Mouse (Mus musculus) Patski (cell line): ENCODE results near the gene Nup98. TPM values are rescaled to one million over a fixed set of nuclear protein-coding genes. Genes with fewer than 3 reads are reported as not detected.

Experiments used
- ATAC-seq: fragments of 100-300 bp; one replicate; pipeline ENCODE4 v1.8.0; 2021
- CTCF ChIA-PET: fragments of 350-600 bp; sonication (Branson Sonifier 250); formaldehyde crosslinking; loops from one replicate; lab custom pipeline; 2022; ENCODE audit warnings: inconsistent platforms; lab: Charles Lee
- POLR2A ChIA-PET: fragments of 350-600 bp; sonication (Branson Sonifier 250); formaldehyde crosslinking; loops from one replicate; lab custom pipeline; 2022; ENCODE audit warnings: antibody characterized with exemption, inconsistent platforms; lab: Charles Lee
- DNase-seq: peaks from one replicate; pipeline ENCODE4 v3.0.0-alpha.2; 2011; ENCODE audit warnings: low read depth, low spot score
- H3K27me3 ChIP-seq: fragments of 371-371 bp; one replicate; pipeline ENCODE4 v1.5.1; 2021
- CTCF ChIP-seq: fragments of 100-300 bp; IDR thresholded peaks from one replicate; pipeline ENCODE4 v1.5.1; 2021
- in situ Hi-C: fragments of 300-500 bp; cut with MboI; formaldehyde crosslinking; loops from 3 replicates; pipeline ENCODE4 v1.11.1; 2018; ENCODE audit warnings: low pct_unique_long_range_greater_than_20kb, mixed read lengths
- polyA plus RNA-seq: library from polyadenylated mRNA; unstranded; gene quantifications from one replicate; pipeline ENCODE4 v1.2.3, GENCODE M21; 2021

The Nup98 gene
- polyA plus RNA-seq, 1 experiment from 2014 or later: 40.0 TPM

DNA sequence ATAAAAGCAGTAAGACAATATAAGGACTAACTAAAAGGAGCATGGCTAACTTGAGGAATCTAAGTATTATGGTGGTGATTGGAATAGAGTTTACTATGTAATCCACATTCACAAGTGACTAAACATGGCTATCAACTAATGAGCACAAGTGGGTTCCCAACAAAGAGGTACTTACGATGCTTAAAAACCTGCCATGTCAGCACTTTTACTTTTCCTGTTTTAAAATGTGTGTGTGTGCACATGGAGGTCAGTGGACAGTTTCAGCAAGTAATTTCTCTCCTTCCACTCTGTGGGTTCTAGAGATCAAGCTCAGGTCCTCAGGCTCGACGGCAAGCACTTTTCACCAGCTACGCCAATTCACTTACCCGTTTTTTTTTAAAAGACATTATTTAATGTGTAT lies 72.1 kb downstream of the Nup98 start:
- DNase-seq (no peak), ATAC-seq (no peak)
- H3K27me3 ChIP-seq: no peaks in the 10 kb centered on the region
- no peak for TF ChIP-seq CTCF
- ChIA-PET POLR2A (no interaction called here), CTCF (interaction anchor here (1.3 to 1.4 kb wide), 2 partner anchors 12 to 22 kb away, joined by 4 to 5 read pairs; no protein-coding TSS in a partner anchor)
- in situ Hi-C loops: no loop called here

DNA sequence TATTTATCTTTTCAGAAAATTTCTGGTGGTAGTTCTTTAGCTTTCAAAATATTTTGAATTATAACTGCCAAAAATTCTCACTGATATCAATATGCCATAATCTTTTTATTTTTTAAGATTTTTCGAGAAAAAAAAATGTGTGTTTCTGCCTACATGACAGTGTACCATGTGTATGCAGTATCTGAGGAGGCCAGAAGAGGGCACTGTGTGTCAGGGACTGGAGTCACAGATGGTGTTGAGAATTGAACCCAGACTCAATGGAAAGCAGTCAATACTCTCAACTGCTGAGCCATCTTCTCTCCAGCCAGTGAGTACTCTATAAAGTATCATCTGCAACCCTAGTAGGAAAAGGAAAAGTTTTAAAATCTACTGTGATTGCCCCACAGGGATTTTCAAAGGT lies 72.5 kb downstream of the Nup98 start:
- no peak for ATAC-seq

DNA sequence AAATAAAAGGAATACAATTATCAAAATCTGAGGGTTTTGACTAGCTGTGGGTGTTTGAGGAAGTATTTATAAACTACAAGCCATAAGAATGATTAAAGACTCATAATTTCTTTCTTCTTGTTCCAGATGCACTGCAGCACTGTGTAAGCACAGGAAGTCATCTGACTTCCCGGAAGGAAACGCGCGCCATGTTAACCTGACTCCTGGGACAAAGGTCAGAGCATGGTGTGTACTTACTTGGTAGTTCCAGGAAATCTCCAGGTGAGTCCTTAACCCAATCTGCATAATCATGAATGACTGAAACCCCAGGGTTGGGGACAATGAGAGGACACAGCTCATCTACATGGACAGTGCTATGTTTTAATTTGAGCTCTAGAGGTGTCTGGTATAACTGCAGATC lies 77.6 kb downstream of the Nup98 start:
- no peaks in the 10 kb centered on the region for H3K27me3 ChIP-seq
- DNase-seq (no peak), ATAC-seq (no peak)
- POLR2A ChIA-PET: no interaction called here
- in situ Hi-C loops: no loop called here
- CTCF ChIA-PET: interaction anchor here (1.0 to 1.2 kb wide), 2 partner anchors 9 kb away, joined by 3 to 5 read pairs; no protein-coding TSS in a partner anchor
- no peak for TF ChIP-seq CTCF

More for the DNA sequence above, 72.5 kb downstream of the Nup98 start:
- H3K27me3 ChIP-seq: no peaks in the 10 kb centered on the region
- in situ Hi-C loops: no loop called here
- ChIA-PET CTCF (interaction anchor here (1.3 to 1.4 kb wide), 2 partner anchors 12 to 22 kb away, joined by 4 to 5 read pairs; no protein-coding TSS in a partner anchor), POLR2A (interaction anchor here (0.6 kb wide), 1 partner anchor 33 kb away, joined by 5 read pairs; no protein-coding TSS in a partner anchor)
- no peak for DNase-seq
- TF ChIP-seq CTCF: peak; percentile 77

GRCm38 (mm10) chr7:102120326-102120725 lies 89.7 kb downstream of the Nup98 start:
- ChIA-PET CTCF (no interaction called here), POLR2A (no interaction called here)
- no peaks in the 10 kb centered on the region for H3K27me3 ChIP-seq
- no peak for ATAC-seq
- no peak for DNase-seq
- no peak for TF ChIP-seq CTCF
- in situ Hi-C loops: no loop called here

GRCm38 (mm10) chr7:102117382-102117781 lies 92.6 kb downstream of the Nup98 start:
- POLR2A ChIA-PET: interaction anchor here (0.5 kb wide), 1 partner anchor 28 kb away, joined by 3 read pairs; no protein-coding TSS in a partner anchor
- H3K27me3 ChIP-seq: peaks cover 4% of the 10 kb centered on the region
- no peak for TF ChIP-seq CTCF
- ATAC-seq (no peak), DNase-seq (no peak)
- CTCF ChIA-PET: no interaction called here
- in situ Hi-C loops: no loop called here

DNA sequence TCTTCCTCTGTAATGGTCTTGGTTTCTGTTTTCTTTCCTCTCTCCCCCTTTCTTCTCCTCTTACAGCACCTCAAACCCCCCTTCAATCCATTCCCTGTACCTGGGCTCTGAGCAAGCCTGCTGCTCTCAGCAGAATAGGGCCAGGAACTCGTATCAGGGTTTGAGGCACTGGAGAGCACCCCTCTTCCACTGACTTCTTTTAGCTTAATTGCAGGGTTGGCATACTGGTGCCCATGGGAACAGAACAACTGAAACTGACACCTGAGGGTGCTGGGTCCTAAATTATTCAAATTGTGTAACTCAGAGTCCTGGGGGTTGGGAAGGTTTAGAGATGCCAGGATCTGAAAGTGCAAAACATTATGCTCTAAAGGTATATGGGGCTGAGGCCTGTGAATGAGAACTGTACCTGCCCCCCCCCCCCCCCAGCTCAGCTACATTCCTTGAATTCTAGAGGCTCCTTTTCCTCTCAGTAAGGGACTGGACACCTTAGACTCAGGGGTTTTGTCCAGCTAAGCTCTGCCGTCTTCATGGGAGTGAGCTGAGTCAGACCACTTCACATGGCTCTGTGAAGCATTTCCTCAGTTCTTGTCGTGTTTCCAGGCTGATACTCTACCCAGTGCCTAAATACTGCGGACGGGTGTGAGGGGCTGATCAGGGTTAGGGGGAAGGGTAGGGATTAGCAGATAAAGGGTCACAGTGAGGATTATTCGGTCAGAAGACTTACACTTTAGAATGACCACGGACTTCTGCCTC lies 93.2 kb downstream of the Nup98 start, which contains the start of gene Chrna10:
TSS of gene Chrna10 (minus strand) at position 250 of the 753 bp plus-strand sequence.
- in situ Hi-C loops: no loop called here
- DNase-seq: no peak
- no peak for ATAC-seq
- CTCF ChIA-PET: no interaction called here
- H3K27me3 ChIP-seq: peaks cover 4% of the 10 kb centered on the region
- POLR2A ChIA-PET: no interaction called here
- no peak for TF ChIP-seq CTCF

DNA sequence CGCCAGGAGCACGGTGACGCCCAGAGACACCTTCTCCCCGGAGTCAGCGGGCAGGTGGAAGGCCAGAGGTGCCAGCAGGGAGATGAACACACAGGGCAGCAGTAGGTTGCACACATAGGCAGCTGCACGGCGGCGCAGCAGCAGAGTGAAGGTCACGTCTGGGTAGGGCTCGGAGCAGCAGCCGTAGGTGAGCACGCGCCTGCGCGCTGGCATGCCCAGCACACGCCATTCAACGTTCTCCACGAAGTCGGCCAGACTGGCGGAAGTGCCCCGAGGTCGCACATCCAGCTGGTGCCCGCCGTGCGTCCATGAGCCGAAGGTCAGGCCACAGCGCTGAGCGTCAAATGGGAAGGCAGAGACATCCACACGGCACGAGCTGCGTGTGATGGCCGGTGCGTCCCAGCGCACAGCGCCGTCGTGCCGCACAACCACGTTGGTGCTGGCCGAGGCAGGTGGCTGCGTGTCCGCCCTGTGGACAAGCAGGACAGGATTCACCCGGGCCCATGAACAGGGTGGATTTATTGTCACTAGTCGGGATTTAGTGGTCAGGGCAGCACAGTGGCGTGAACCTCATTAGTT lies 96.7 kb downstream of the Nup98 start:
- ChIA-PET CTCF (no interaction called here), POLR2A (no interaction called here)
- no peak for DNase-seq
- peaks cover 4% of the 10 kb centered on the region for H3K27me3 ChIP-seq
- no peak for ATAC-seq
- TF ChIP-seq CTCF: no peak
- in situ Hi-C loops: no loop called here

DNA sequence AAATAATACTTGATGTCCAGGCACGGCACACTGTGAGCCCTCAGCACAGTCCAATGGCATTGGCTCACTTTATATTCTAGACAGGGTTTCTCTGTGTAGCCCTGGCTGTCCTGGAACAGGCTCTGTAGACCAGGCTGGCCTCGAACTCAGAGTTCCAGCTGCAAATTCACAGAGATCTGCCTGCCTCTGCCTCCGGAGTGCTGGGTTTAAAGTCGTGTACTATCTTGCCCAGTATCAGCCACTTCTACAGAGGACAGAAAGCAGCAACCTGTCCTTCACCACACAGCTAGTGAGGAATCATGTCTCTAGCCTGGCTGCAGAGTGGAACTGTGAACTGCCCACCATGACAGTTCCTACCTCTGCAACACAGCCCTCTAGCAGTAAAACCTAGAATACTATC lies 100.2 kb downstream of the Nup98 start:
- ATAC-seq (no peak), DNase-seq (no peak)
- in situ Hi-C loops: no loop called here
- ChIA-PET POLR2A (no interaction called here), CTCF (no interaction called here)
- TF ChIP-seq CTCF: no peak
- H3K27me3 ChIP-seq: peaks cover 4% of the 10 kb centered on the region

DNA sequence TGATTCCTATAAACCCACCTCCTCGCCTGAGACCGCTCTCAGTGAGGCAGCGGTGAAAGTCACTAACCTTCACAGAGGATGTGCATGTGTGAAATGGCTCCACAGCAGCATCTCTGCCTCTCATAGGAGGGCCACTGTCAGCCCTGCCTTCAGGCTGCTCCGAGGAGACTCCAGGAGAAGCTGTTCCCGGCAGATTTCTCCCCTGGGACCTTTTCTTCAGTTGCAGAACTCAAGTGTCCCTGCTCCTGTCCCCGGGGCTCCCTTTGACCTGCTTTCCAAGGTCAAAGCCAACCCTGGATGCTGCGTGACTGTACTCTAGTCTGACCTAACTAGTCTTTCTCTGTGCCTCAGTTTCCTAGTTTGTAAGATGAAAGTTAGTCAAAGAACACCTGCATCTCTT lies 100.8 kb downstream of the Nup98 start, which contains the start of gene Art5:
TSS of gene Art5 (minus strand) at position 319 of the 400 bp plus-strand sequence.
- H3K27me3 ChIP-seq: peaks cover 4% of the 10 kb centered on the region
- no peak for ATAC-seq
- in situ Hi-C loops: no loop called here
- TF ChIP-seq CTCF: no peak
- CTCF ChIA-PET: no interaction called here
- no peak for DNase-seq
- POLR2A ChIA-PET: no interaction called here

GRCm38 (mm10) chr7:102108206-102108605 lies 101.8 kb downstream of the Nup98 start:
- POLR2A ChIA-PET: no interaction called here
- CTCF ChIA-PET: no interaction called here

GRCm38 (mm10) chr7:102106700-102107141 lies 103.3 kb downstream of the Nup98 start:
- no peak for TF ChIP-seq CTCF
- POLR2A ChIA-PET: no interaction called here
- no peak for DNase-seq

More at GRCm38 (mm10) chr7:102108206-102108605, 101.8 kb downstream of the Nup98 start:
- no peak for TF ChIP-seq CTCF
- in situ Hi-C loops: no loop called here
- ATAC-seq (no peak), DNase-seq (no peak)
- H3K27me3 ChIP-seq: peaks cover 1% of the 10 kb centered on the region

More at GRCm38 (mm10) chr7:102106700-102107141, 103.3 kb downstream of the Nup98 start:
- in situ Hi-C loops: no loop called here
- no peaks in the 10 kb centered on the region for H3K27me3 ChIP-seq
- ATAC-seq: no peak
- CTCF ChIA-PET: no interaction called here
